Mouse (Mus musculus) erythroblast, adult 5-6 weeks (primary cell): Measurements from ENCODE around the gene Depdc1b. TPM values are rescaled to one million over a fixed set of nuclear protein-coding genes. Genes with fewer than 3 reads are reported as not detected.

Experiments
- ATAC-seq: replicated peaks from 2 replicates; pipeline ENCODE4 v1.8.0; 2016; ENCODE audit warnings: moderate number of reproducible peaks, mild to moderate bottlenecking, moderate TSS enrichment, inconsistent platforms; ENCODE audit not compliant: poor library complexity, low FRiP score, severe bottlenecking
- total RNA-seq, 2 experiments: library from RNA; stranded (forward) in 1 of 2; stranded (reverse) in 1 of 2; fragments of 150-400 nt in 1 of 2; fragments of 200-764, 138-1000 nt in 1 of 2; gene quantifications; 2 replicates each; pipeline versions ENCODE4 v1.2.3 to v1.2.4; 2015 to 2017; ENCODE audit warnings: low replicate concordance in 2 of 2

The Depdc1b gene
- total RNA-seq, 2 experiments from 2014 or later: 36.1 to 48.5 TPM

DNA sequence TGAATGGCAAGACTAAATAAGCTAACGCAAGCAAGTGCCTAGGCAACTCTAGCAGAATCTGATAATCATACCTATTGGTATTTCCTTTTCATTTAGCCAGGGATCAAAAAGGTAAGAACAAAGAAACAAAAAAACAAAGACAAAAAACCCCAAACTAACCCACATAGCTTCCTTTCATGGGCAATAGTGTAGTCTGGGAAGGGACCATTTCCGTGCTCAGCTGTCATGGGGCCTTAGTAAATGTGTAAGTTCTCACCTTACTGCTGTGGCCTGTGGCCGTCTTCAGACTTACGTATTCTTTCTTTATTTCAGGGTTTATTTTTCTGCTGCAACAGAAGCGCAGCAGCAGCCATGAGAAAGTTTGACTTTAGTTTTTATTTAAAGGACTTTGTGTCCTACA, 110.2 kb downstream of the Depdc1b start:
- no peak for ATAC-seq

DNA sequence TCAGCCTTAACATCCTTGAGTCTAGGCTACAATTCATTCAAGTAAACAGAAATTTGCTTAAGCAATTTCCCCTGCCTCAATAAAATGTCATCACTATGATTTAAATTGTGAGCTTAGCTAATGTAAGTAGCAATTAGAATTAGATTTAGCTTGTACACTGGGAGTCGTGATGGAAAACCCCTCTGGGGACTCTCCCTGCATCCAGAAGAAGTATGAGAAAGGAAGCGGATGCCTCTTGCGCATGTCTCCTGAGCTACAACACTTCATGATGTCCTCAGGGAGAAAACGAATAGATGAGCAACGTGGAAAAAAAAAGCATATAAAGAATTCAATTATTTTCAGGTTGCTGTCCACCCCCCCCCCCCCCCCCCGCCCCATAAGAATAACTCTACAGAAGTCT, 112.7 kb downstream of the Depdc1b start:
- no peak for ATAC-seq

DNA sequence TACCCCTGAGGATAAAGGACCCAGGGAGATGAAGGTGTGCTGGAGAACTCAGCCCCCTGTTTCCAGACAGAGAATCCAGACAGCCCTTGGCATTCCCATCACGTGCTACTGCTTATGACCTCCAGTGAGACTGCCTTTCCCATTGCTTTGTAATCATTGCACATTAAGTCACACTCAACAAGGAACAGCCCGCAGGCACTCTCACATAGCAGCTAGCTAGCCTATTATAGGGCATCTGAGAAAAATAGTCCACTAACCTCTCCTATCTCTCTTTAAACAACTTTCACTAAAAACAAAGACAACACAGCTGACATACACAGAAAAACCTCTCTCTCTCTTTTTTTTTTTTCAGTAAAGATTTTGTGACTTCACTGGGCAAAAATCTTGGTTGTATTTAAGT, 113.5 kb downstream of the Depdc1b start:
- no peak for ATAC-seq

DNA sequence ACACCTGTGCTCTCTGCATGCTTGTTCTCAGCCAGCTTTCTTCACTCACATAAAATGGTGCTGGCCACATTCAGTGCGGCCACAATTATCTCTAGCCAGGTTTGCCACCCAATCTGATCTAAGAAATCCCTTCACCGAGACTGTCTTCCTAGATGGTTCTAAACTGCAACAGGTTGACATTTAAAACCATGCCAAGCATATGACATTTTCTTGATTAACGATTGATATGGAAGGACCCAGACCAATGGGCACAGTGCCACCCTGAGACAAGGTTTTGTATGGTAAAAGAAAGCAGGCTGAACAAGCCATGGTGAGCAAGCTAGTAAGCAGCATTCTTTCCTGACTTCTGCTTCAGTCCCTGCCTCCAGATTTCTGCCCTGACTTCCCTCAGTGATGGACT, 115.6 kb downstream of the Depdc1b start:
- ATAC-seq: no peak

DNA sequence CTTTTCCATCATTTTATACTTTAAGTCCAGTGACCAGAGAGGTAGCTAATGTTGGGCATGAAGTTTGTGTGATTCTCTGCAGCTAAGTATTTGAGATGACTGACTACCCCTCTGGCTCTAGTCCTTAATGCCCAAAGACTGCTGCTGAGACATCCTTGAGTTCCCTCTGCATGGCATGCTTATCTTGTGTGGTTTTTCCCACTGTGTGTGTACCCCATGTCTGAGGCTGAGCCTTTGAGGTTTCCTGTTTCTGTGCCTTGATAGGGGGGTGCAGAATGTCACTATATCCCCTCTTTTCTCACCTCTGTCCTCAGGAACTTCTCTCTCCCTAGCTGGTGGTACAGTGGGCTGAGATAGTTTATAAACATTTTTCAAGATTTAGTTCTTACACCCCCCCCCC, 119.6 kb downstream of the Depdc1b start:
- ATAC-seq: no peak

DNA sequence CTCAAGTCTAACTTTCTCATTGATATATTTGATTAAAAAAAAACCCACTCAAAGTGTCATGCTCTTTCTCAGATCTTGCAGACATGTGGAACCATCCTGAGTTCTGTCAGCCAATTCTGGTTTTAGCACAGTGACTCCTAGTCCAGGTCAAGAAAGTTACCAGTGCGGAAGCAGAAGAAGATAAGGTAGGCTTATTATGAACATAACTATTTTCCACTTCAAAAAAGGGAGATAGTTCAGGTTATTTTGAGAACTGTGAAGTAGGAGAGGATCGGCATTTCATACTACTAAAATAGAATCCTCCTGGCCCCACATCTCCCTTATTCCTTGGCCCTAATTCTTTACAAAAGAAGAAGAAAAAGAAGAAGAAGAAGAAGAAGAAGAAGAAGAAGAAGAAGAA, 121.3 kb downstream of the Depdc1b start:
- ATAC-seq: no peak

DNA sequence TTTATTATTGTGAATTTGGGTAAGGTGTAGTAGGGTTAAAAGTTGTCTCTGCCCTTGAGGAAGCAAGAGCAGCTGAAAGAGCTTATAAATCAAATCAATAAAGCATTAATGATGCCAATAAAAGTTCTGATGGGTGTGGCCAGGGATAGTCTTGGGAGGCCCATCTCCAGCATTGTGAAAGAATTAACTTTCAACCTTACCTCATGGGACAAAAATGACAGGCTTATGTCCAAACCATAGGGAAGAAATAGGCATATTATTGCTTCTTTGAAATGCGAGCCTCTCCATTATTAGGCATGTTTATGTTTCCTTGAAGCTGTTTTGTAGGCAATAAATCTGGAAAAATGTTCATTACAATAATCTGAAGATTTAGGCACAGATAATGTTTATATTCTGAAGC, 122.9 kb downstream of the Depdc1b start:
- no peak for ATAC-seq

DNA sequence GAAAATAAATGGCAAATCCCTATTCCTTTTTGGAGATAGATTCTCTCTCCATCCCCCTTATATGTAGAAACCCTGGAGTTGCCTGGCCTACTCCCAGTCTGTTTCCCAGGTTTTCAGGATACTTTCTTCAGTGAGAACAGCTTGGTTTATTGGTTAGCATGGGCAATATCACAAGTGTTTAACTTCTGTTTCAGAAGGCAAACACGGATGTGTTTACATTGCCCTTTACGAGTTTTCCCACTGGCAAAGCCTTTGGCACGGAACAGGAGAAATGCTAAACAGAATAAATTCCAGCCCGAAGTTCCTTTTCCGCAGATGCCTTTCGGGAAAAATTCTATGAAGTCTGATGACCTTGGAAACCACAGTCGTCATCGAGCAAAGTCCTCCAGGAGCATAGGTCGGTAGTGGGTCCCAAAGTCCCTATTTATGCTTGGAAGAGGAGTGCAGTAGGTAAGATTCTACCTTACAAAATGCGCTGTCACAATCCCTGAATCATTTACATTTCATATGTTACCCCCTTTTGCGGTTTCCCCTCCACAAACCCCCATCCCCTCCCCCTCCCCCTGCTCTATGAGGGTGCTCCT, 132.3 kb downstream of the Depdc1b start:
- no peak for ATAC-seq

DNA sequence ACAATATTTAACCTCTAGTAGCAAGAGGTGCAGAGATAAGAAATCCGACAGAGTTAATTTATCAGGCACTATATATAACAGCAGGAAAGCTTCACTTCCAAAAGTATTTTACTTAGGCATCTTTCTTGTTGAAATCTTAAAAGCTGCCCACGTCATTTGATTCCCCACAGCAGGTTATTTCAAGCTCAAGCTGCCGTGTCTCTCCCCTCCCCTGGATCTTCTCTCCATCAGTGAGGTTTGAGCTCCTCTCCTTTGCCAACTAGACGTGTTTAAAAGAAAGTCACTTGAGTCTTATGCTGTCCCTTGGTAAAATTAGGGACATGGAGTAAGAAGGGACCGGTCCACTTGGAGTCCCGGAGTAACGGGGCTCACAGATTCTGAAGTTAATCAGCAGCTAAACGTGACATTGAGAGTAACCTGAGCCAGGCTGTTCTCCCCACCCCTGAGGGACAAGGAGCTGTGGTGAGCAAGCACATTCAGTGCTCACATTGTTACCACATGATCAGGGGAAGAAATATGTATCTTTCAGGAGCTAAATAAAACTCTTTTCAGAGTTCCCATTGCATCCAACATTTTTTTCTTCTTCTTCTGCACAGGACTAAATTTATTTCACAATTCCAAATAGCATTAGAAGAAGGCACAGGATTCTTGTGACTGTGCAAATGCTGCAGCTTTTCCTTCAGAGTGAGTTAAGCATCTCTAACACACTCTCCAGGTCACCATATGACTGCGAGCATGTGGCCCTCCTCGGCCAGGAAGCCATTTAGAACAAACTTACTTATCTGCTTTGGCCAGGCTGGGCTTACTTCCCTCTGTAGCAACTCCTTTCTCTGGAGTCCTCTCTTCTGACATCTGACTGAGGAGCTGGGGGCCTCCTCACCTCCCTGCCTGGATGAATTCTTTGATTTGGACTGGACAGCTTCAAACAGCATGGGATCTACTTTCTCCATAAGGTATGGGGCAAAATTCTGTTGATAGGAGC, 133.3 kb downstream of the Depdc1b start, which contains the start of gene Pde4d:
TSS of gene Pde4d (plus strand) at position 833 of the 982 bp plus-strand sequence.
- no peak for ATAC-seq

DNA sequence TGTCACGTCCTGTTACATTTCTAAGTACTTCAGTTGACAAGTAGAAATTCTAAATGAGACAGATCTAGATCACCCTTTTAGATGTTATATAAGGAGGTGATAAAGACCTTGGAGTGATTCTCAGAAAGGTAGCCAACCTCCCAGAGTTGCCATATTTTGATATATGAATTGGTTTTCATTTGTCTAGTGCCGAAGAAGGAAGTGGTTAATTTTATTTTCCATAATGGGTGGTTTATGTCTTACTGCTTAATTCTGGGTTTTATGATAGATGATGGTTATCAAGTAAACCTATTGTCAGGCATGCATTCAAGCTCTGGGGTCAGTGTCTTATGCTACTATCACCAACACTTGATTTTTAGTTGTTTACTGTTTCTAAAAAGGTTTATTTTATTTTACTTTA, 135.0 kb downstream of the Depdc1b start:
- ATAC-seq: no peak

DNA sequence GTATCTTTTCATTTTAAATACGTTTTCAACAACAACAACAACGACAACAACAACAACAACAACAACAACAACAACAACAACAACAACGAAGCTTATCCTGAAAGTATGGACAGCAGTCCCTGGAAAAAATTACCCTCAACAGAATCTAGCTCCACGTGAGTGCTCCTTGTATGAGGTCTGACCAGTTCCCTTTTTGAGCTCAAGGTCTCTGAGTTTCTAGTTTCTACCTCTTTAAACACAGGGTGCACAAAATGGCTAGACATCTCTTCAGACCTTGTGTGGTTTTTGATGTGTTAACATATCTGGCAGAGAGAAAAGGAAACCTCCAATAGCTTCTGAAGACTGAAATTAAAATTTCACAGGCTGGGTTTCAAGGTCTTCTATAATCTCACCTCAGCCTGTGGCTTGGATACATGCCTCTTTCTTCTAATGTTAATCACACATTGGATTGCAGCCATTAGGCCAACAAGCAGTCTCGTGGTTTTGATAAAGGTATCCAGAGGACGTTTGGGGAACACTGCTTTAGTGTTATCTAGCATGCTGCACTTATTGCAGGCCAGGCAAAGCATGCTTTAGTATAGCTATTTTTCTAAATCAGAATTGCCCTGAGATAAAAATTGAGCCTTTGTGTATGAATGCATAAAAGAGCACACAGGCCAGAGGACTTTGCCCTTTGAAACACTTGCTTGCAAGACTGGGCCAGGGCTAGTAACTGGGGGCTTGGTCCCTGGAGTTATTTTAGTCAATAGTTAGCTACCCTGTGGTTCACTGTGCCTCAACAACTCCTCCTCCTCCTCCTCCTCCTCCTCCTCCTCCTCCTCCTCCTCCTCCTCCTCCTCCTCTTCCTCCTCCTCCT, 137.2 kb downstream of the Depdc1b start:
- no peak for ATAC-seq

Other genes starting within 250 kb of the Depdc1b start
- 13.8 and 24.7 TPM in 2 replicates for gene Ndufaf2, start 157.7 kb upstream of the Depdc1b start, total RNA-seq (2015; ENCODE audit: low replicate concordance)
- 6.0 and 13.5 TPM in 2 replicates for gene Ndufaf2, start 157.7 kb upstream of the Depdc1b start, total RNA-seq (2017; ENCODE audit: low replicate concordance)
- 0.77 and 2.1 TPM in 2 replicates for gene Ercc8, start 157.6 kb upstream of the Depdc1b start, total RNA-seq (2015; ENCODE audit: low replicate concordance)
- gene Ercc8, start 157.6 kb upstream of the Depdc1b start, total RNA-seq (2017; ENCODE audit: low replicate concordance): 2.3 and 3.6 TPM in 2 replicates
- 1.0 and 4.0 TPM in 2 replicates for gene Elovl7, start 101.9 kb upstream of the Depdc1b start, total RNA-seq (2015; ENCODE audit: low replicate concordance)
- gene Elovl7, start 101.9 kb upstream of the Depdc1b start, total RNA-seq (2017; ENCODE audit: low replicate concordance): not detected in 2 replicates
- 23.8 and 41.3 TPM in 2 replicates for gene Pde4d, start 133.6 kb downstream of the Depdc1b start, total RNA-seq (2015; ENCODE audit: low replicate concordance)
- gene Pde4d, start 133.6 kb downstream of the Depdc1b start, total RNA-seq (2017; ENCODE audit: low replicate concordance): 27.2 and 42.3 TPM in 2 replicates